Mouse (Mus musculus): ENCODE results near the gene Tmem220. TPM values are rescaled to one million over a fixed set of nuclear protein-coding genes. Genes with fewer than 3 reads are reported as not detected.
"Not testable (repeated sequence)": the region's sequence is repeated elsewhere in the genome, so short reads cannot be mapped to it uniquely, and the experiment has no call there.

Gene Tmem220
- total RNA-seq, 1 experiment from 2014 or later: 7.0 TPM

- no peak for DNase-seq
Measured at GRCm38 (mm10) chr11:67019711-67020475, 5.1 kb upstream of the Tmem220 start.

GRCm38 (mm10) chr11:67020948-67021347 lies 4.0 kb upstream of the Tmem220 start:
- DNase-seq: peak; percentile 63

GRCm38 (mm10) chr11:67022354-67023115 lies 2.4 kb upstream of the Tmem220 start:
- no peak for DNase-seq

GRCm38 (mm10) chr11:67023191-67023590 lies 1.8 kb upstream of the Tmem220 start:
- DNase-seq: not testable (repeated sequence)

- DNase-seq: no peak
Measured at GRCm38 (mm10) chr11:67023802-67024340, 1.1 kb upstream of the Tmem220 start.

GRCm38 (mm10) chr11:67030904-67031602 lies 6.1 kb downstream of the Tmem220 start:
- DNase-seq: no peak

- no peak for DNase-seq
Measured at GRCm38 (mm10) chr11:67031603-67031915, 6.6 kb downstream of the Tmem220 start.

GRCm38 (mm10) chr11:67034775-67035485 lies 10.0 kb downstream of the Tmem220 start:
- DNase-seq: no peak

- DNase-seq: no peak
Measured at GRCm38 (mm10) chr11:67036229-67036628, 11.3 kb downstream of the Tmem220 start.

- DNase-seq: no peak
Measured at GRCm38 (mm10) chr11:67036892-67037291, 11.9 kb downstream of the Tmem220 start.

- no peak for DNase-seq
Measured at GRCm38 (mm10) chr11:67039799-67040198, 14.8 kb downstream of the Tmem220 start.

- DNase-seq: no peak
Measured at GRCm38 (mm10) chr11:67040483-67040882, 15.5 kb downstream of the Tmem220 start.

GRCm38 (mm10) chr11:67043007-67043406 lies 18.1 kb downstream of the Tmem220 start:
- no peak for DNase-seq

- DNase-seq: no peak
Measured at GRCm38 (mm10) chr11:67044959-67045358, 20.0 kb downstream of the Tmem220 start.

GRCm38 (mm10) chr11:67047199-67047598 lies 22.2 kb downstream of the Tmem220 start:
- DNase-seq: no peak

GRCm38 (mm10) chr11:67048496-67048895 lies 23.5 kb downstream of the Tmem220 start:
- no peak for DNase-seq

GRCm38 (mm10) chr11:67049256-67049655 lies 24.3 kb downstream of the Tmem220 start:
- no peak for DNase-seq

- no peak for DNase-seq
Measured at GRCm38 (mm10) chr11:67051676-67052320, 26.8 kb downstream of the Tmem220 start.

GRCm38 (mm10) chr11:67052321-67052952 lies 27.5 kb downstream of the Tmem220 start, which contains the start of the genes Adprm and Sco1:
Gene Adprm, minus strand, starts transcription at chr11:67052594.
Gene Sco1, plus strand, starts transcription at chr11:67052670.
- DNase-seq: peak; percentile 86

- no peak for DNase-seq
Measured at GRCm38 (mm10) chr11:67054754-67055365, 29.9 kb downstream of the Tmem220 start.

Measured in adrenal gland, postnatal 25 days (tissue).